Mouse (Mus musculus): ENCODE data around the gene Rcbtb2. TPM values are rescaled to one million over a fixed set of nuclear protein-coding genes. Genes with fewer than 3 reads are reported as not detected.
A peak's percentile ranks its signal among the peaks of the same experiment; 100 is the strongest.
"Not testable (repeated sequence)": the region's sequence is repeated elsewhere in the genome, so short reads cannot be mapped to it uniquely, and the experiment has no call there.

Gene Rcbtb2
- total RNA-seq, 2 experiments from 2014 or later = 35.6 to 57.3 TPM

DNA sequence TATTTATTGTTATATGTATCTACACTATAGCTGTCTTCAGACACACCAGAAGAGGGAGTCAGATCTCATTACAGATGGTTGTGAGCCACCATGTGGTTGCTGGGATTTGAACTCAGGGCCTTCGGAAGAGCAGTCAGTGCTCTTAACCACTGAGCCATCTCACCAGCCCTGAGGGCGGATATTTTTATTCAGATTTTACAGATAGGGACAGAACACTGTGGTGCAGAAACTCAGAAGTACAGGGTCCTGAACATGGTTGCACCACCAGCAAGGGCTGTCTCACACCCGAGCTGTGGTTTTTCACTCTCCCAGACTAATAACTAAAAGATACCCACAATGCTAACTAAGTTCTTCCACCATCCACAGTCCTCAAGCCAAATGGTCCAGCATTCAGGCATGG lies 7.9 kb upstream of the Rcbtb2 start:
- ATAC-seq (replicated peaks; ENCODE audit: poor library complexity, severe bottlenecking) = not testable (repeated sequence)

GRCm38 (mm10) chr14:73116301-73116700 lies 6.5 kb upstream of the Rcbtb2 start:
- ATAC-seq (replicated peaks; ENCODE audit: poor library complexity, severe bottlenecking) = no peak

- ATAC-seq (replicated peaks; ENCODE audit: poor library complexity, severe bottlenecking) = peak; percentile 82
Observed at GRCm38 (mm10) chr14:73116938-73117337, 5.9 kb upstream of the Rcbtb2 start.

DNA sequence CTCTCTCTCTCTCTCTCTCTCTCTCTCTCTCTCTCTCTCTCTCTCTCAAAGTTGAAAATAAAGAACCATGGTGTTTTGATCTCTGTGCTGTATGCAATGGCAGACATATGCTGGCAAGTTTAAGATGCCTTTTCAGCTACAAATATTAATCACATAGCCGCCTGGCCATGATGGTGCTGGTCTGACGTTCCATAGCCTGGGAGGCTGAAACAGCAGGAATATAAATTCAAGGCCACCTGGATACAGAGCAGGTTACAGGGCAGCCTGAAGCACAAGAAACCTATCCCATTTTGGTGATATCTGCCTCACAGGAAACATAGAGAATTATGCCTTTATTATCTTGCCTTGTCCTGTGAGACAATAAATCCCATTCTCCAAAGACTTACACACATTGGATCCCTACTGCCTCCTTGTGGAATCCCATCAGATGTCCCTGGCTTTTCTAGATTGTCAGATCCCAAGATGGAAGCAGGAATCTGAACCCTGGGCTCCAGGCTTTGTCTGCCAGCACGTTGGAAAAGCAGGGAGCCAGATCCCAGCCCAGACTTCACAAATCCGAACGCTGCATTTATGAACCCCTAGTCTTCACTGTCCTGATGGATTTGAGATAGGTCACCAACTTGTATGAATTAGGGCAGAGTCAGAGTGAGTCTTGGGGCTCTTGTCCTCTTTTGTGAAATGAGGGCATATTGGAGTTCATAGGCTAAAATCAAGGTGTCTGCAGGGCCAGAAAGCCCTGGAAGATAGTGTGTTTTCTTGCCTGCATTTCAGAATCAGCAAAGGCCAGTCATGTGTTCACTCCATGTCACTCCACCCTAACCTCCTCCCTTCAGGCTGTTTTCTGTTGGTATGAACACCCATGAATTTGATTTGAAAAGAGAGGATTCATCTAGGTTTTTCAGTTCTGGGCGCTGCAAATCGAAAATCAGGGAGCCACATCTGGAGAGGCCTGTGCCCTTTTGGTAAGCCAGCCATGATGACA lies 5.1 kb upstream of the Rcbtb2 start:
- no peak for ATAC-seq (replicated peaks; ENCODE audit: poor library complexity, severe bottlenecking)

DNA sequence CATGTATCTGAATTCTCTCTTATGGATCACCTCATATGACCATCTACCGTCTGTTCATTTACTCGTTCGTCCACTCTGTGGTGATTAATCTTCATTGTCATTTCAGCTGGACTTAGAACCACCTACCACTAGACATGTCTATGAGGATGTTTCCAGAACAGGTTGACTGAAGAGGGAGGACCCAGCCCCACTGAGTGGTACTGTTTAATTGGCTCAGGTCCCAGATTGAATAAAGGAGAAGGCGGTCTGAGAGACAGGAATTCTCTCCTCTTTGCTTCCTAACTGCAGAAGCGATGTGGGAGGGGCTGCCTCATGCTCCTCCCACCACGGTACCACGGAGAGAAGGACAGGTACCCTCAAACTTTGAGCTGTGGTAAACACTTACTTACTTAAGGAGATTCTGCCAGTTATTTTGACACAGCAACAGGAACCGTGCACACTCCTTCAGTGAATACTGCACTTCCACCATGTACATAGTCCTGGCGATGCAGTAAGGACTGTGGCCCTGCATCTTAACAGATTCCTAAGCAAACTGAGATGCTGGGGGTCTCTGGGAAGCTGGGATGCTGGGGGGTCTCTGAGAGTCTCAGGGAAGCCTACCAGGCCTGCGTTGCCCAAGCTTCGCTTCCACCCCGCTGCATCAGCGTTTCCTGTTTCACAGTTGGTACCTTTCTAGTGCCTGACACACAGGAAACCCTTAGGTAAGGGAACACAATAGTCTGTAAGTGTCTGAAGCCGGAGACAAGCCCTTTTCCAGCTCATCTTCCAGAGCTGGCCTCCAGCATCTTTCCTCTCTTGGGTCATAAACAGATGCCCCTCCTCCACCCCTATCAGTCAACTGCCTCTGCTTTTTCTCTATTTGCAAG lies 4.1 kb upstream of the Rcbtb2 start:
- ATAC-seq (replicated peaks; ENCODE audit: poor library complexity, severe bottlenecking) = peak; percentile 21

DNA sequence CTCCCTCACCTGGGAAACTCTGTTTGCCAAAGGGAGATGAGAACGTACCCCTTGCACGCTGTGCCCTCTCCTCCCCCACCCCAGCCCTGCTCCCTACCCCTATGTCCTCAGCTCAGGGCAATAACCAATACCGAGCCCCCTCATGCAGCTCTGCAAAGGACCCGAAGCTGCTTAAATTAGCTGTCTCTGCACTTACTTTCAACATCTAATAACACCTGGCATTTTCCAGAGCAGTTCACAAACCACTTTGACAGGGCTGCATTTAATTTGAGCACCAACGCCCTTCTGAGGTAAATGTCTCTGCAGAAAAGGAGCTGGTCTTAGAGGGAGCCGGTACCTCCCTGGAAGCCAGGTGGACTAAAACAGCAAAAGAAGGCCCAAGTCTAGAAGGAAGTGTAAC lies 3.4 kb upstream of the Rcbtb2 start:
- no peak for ATAC-seq (replicated peaks; ENCODE audit: poor library complexity, severe bottlenecking)

GRCm38 (mm10) chr14:73119966-73120365 lies 2.9 kb upstream of the Rcbtb2 start:
- ATAC-seq (replicated peaks; ENCODE audit: poor library complexity, severe bottlenecking) = peak; percentile 26

DNA sequence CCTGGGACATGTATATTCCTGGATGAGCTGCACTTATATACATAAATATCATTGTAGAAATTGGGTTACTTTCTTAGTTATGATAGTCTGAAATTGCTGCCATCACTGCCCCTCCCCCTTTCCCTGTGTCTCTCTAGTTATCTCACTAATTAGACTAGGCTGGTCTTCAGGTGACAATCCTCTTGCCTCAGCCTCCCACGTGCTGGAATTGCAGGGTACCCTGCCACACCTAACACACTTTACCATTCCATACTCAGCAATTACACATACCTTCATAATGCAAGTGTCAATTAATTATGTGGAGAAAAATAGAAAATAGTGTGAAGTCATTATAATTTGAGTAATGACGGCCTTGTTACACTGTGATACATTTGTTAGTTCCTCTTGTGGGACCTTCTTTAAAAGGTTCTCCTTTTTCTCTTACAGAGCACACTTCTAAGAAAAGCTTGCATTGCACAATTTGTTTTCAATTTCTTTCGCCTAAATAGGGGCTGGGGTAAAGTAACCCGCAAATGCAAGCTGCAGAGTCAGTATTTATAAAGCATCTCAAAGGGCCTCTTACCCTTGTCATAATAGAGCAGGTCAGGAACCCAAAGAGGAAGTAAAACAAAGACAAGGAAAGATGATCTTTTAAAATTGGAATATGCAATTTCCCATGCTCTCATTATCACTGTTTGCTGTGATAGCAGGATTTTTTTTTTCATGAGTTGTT lies 470 bp upstream of the Rcbtb2 start:
- peak; percentile 70 for ATAC-seq (replicated peaks; ENCODE audit: poor library complexity, severe bottlenecking)

DNA sequence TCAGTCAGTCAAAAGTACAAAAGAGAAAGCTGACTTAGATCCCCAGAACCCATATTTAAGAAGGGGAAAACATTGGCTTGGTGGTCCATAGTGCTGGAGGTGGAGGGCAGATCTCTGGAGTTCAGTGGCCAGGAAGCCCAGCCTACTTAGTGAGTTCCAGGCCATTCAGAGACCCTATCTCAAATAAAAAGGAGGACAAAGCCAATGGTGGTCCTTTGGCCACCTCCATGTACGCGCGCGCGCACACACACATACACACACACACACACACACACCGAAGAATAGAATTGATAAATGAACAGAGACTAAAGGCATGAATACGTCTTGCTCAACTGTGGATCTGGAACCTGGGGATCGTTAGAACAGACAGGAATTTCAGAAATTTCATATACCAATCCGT lies 544 bp downstream of the Rcbtb2 start:
- no peak for ATAC-seq (replicated peaks; ENCODE audit: poor library complexity, severe bottlenecking)

- ATAC-seq (replicated peaks; ENCODE audit: poor library complexity, severe bottlenecking) = peak; percentile 59
Observed at GRCm38 (mm10) chr14:73123786-73124185, 949 bp downstream of the Rcbtb2 start.

DNA sequence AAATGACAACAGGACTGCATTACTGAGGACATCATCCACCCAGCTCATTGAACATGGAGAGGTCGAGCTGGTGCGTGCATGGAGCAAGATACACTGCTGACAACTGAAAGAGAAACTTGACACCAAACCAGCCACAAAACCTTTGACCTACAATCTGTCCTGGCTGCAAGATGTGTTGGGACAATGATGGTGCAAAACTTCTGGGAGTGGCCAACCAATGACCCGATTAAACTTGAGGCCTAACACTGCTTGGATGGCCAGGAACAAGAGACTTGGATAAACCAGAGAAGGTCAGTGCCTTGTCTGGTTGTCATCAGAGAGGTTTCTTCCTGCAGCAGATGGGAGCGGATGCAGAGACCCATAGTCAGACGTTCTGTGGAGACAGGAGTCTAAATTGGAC lies 7.7 kb downstream of the Rcbtb2 start:
- no peak for ATAC-seq (replicated peaks; ENCODE audit: poor library complexity, severe bottlenecking)

- ATAC-seq (replicated peaks; ENCODE audit: poor library complexity, severe bottlenecking) = no peak
Observed at GRCm38 (mm10) chr14:73131856-73132410, 9.1 kb downstream of the Rcbtb2 start.

- ATAC-seq (replicated peaks; ENCODE audit: poor library complexity, severe bottlenecking) = 0 out of 2 replicates have a peak, but pooled peaks have one; percentile 17
Observed at GRCm38 (mm10) chr14:73132731-73133130, 9.9 kb downstream of the Rcbtb2 start.

- ATAC-seq (replicated peaks; ENCODE audit: poor library complexity, severe bottlenecking) = no peak
Observed at GRCm38 (mm10) chr14:73137234-73137633, 14.4 kb downstream of the Rcbtb2 start.

- peak; percentile 36 for ATAC-seq (replicated peaks; ENCODE audit: poor library complexity, severe bottlenecking)
Observed at GRCm38 (mm10) chr14:73138483-73138882, 15.6 kb downstream of the Rcbtb2 start.

GRCm38 (mm10) chr14:73139866-73140265 lies 17.0 kb downstream of the Rcbtb2 start:
- no peak for ATAC-seq (replicated peaks; ENCODE audit: poor library complexity, severe bottlenecking)

GRCm38 (mm10) chr14:73141800-73142199 lies 19.0 kb downstream of the Rcbtb2 start:
- no peak for ATAC-seq (replicated peaks; ENCODE audit: poor library complexity, severe bottlenecking)

DNA sequence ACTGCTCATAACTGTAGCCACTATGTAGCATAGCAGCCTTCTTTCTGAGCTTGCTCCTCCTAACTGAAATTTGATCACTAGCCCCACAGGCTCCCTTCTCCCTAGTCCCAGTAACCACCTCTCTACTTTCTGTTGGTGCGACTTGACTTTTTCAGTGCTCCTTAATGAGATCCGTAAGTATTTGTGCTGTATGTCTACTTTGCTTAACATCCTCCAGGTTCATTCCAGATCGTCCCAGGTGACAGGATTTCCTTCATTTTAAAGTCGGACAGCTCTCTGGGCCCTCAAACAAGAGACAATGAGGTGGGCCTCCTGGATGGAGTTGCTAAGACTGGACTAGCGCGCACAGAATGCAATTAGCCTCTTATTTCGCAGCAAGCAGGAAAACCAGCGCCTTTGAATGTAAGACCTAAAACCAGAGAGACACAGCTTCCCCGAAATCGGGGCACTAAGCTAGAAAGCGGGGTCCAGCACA lies 19.6 kb downstream of the Rcbtb2 start:
- ATAC-seq (replicated peaks; ENCODE audit: poor library complexity, severe bottlenecking) = no peak

- peak; percentile 76 for ATAC-seq (replicated peaks; ENCODE audit: poor library complexity, severe bottlenecking)
Observed at GRCm38 (mm10) chr14:73142896-73143709, 20.3 kb downstream of the Rcbtb2 start.

Measured in granulocyte monocyte progenitor cell, adult 5-6 weeks (primary cell).